In the genomic region with DNA sequence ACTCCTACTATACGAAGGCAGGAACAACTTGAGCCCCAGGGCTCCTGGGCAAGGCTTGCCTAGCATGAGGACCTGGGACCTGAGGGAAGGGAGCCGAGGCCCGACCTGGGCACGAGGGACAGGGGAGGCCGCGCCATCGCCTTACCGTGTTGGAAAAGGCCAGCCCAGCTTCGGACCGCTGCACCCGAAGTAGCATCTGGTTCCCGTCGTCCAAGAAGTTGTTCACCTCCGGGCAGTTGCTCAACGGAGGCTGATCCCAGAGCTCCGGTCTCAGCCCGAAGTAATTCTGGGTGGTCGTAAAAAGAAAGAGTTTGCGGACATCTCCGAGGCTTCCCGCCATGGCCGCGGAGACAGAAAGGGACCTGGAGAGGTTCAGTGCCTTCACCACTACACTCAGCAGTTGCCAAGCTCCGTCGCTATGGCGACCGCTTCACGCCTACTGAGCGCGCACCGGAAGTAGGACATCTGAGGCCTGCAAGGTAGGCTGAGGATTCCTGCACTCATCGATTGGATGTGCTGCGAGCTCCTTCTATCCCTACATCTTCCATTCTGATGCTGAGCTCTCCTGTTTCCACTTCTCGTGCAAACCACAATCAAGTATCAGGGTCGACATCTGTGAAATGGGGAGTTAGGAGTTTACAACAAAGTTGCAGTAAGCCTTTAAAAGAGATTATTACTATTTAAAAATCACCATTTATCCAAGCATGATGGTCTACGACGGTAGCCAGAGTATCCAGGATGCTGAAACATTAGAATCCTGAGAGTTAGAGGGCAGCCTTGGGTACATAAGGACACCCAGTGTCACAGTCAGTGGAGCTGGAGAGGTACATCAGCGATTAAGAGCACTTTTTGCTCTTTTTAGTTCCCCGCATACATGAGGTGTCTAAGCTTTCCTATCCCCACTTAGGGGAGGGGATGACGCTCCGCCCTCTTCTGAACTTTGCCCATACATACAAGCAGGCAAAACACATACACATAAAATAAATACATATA, we compare ENCODE assay signal across 8 mouse cellular contexts. TPM values are rescaled to one million over a fixed set of nuclear protein-coding genes. Genes with fewer than 3 reads are reported as not detected.
DNase-seq lines count a peak whose midpoint lies in the region; ATAC-seq lines count a peak whose summit lies in the region.

No protein-coding gene starts in this region.

- no peaks in the 10 kb centered on the region for H3K9me3 ChIP-seq in intestine, embryonic 14.5 days (ENCODE audit: control insufficient read depth, low read length)

- H3K4me1 ChIP-seq in intestine, embryonic 14.5 days (replicated peaks; ENCODE audit: control insufficient read depth, insufficient read depth, low read length): peaks cover 5% of the 10 kb centered on the region; the same call in 1 of the 2 replicates

- peak overlapping the region; percentile 46 for H3K4me3 ChIP-seq in intestine, embryonic 14.5 days (ENCODE audit: low read depth, low read length)

- WGBS in intestine, embryonic 14.5 days: 10% methylated on average over 41 of the region's 41 CpGs

- no peaks in the 10 kb centered on the region for H3K27me3 ChIP-seq in intestine, embryonic 14.5 days (replicated peaks; ENCODE audit: control insufficient read depth, insufficient read depth, low read length)

- DNase-seq in adrenal gland, adult 18-20 months (ENCODE audit: low spot score in 2 of 2): peak; percentile 67 to 72
- peak; percentile 95 for DNase-seq in embryo, embryonic 11 days
- peak; percentile 80 for DNase-seq in gastrocnemius, postnatal 25 days
- DNase-seq in intestine, embryonic 14.5 days (ENCODE audit: low spot score): peak; percentile 88
- peak; percentile 93 to 94 for DNase-seq in left cerebral cortex, postnatal 10 days (ENCODE audit: extremely low spot score in 1 of 2, low spot score in 2 of 2)
- peak; percentile 90 for DNase-seq in right cerebral cortex, postnatal 14 days
- DNase-seq in urinary bladder, postnatal 25 days (ENCODE audit: low spot score): peak; percentile 77

- H3K4me2 ChIP-seq in intestine, embryonic 14.5 days (ENCODE audit: low read length): peak overlapping the region; percentile 64

- H3K9ac ChIP-seq in intestine, embryonic 14.5 days (ENCODE audit: low read length): peak overlapping the region; percentile 43

- H3K27ac ChIP-seq in intestine, embryonic 14.5 days (ENCODE audit: low read depth): no peak overlapping the region

- intact Hi-C loops in left cerebral cortex, postnatal 10 days (cut with DNase I): no loop called here

- peaks cover 10% of the 10 kb centered on the region; the same call in 1 of the 2 replicates for H3K36me3 ChIP-seq in intestine, embryonic 14.5 days (ENCODE audit: control insufficient read depth, insufficient read depth, low read length)

- ATAC-seq in intestine, embryonic 14.5 days (replicated peaks; ENCODE audit: low FRiP score, low TSS enrichment, low read depth): peak; percentile 99
- peak; percentile 99 for ATAC-seq in megakaryocyte progenitor cell, adult 5-6 weeks (replicated peaks; ENCODE audit: poor library complexity)

RNA-seq across cellular contexts. Expression of a gene that starts 7.3 kb away (rescaled TPM):
- 10 to 100 TPM in 1 of 2 experiments, 1 to 10 TPM in 1; 9.7 to 11.6 TPM for total RNA-seq in adrenal gland, adult 18-20 months (2021)
- total RNA-seq in gastrocnemius, postnatal 25 days (2021): 1 to 10 TPM; 1.7 to 2.1 TPM
- 15.3 and 17.3 TPM in 2 replicates for polyA plus RNA-seq in intestine, embryonic 14.5 days (2014; fragmentation: Nextera tagmentation; extraction: Ambion mirVana)
- total RNA-seq in left cerebral cortex, postnatal 10 days (2021): 10 to 100 TPM; 27.0 to 29.6 TPM
- 4.8 and 5.8 TPM in 2 replicates for total RNA-seq in megakaryocyte progenitor cell, adult 5-6 weeks (2015)
- 3.5 and 7.4 TPM in 2 replicates for total RNA-seq in megakaryocyte progenitor cell, adult 5-6 weeks (2017)

RNA-seq across cellular contexts. Expression of a gene that starts 7.4 kb away (rescaled TPM):
- 10 to 100 TPM; 82.1 to 87.0 TPM for total RNA-seq in adrenal gland, adult 18-20 months (2021)
- total RNA-seq in gastrocnemius, postnatal 25 days (2021): 10 to 100 TPM; 60.8 to 65.4 TPM
- 124 and 126 TPM in 2 replicates for polyA plus RNA-seq in intestine, embryonic 14.5 days (2014; fragmentation: Nextera tagmentation; extraction: Ambion mirVana)
- 10 to 100 TPM; 77.4 to 87.2 TPM for total RNA-seq in left cerebral cortex, postnatal 10 days (2021)
- 102 and 118 TPM in 2 replicates for total RNA-seq in megakaryocyte progenitor cell, adult 5-6 weeks (2015)
- total RNA-seq in megakaryocyte progenitor cell, adult 5-6 weeks (2017): 91.2 and 94.3 TPM in 2 replicates
